Comparison of ENCODE assay signal across 9 mouse cellular contexts in genomic region chr5:130163670-130164069, GRCm38 (mm10). TPM values are rescaled to one million over a fixed set of nuclear protein-coding genes. Genes with fewer than 3 reads are reported as not detected.
DNase-seq lines count a peak whose midpoint lies in the region; ATAC-seq and TF ChIP-seq lines count a peak whose summit lies in the region.
"Had no signal": no experiment of that assay in that cellular context is flagged by ENCODE, and none has a peak within 500 bp of the region (broad histone marks: within the 10 kb centered on the region; RNA-seq: fewer than 3 reads in every experiment).

No protein-coding gene starts in this region.

- peak; percentile 88 for TF ChIP-seq CTCF in kidney, postnatal 0 days (IDR thresholded peaks at IDR 0.05; ENCODE audit: low read depth)

- no peak overlapping the region for H3K4me3 ChIP-seq in midbrain, embryonic 10.5 days
- H3K4me3 ChIP-seq in midbrain, embryonic 16.5 days (ENCODE audit: low read depth, low read length), result no peak overlapping the region
- H3K4me3 ChIP-seq in kidney, postnatal 0 days (replicated peaks; ENCODE audit: low read depth, low read length), result no peak overlapping the region
- no peak overlapping the region for H3K4me3 ChIP-seq in liver, embryonic 11.5 days (ENCODE audit: low read depth, low read length)
- H3K4me3 ChIP-seq: neural tube, embryonic 13.5 days had no signal

- H3K36me3 ChIP-seq in midbrain, embryonic 10.5 days, result no peaks in the 10 kb centered on the region
- H3K36me3 ChIP-seq in midbrain, embryonic 16.5 days (ENCODE audit: control insufficient read depth, insufficient read depth, low read length), result no peaks in the 10 kb centered on the region
- no peaks in the 10 kb centered on the region for H3K36me3 ChIP-seq in kidney, postnatal 0 days (ENCODE audit: insufficient read depth, low read length)
- H3K36me3 ChIP-seq in liver, embryonic 11.5 days (ENCODE audit: control insufficient read depth, insufficient read depth, low read length), result no peaks in the 10 kb centered on the region
- H3K36me3 ChIP-seq: neural tube, embryonic 13.5 days had no signal

- peak; percentile 62 for DNase-seq in midbrain, embryonic 10.5 days (ENCODE audit: low spot score)
- peak; percentile 76 for DNase-seq in c-Kit-positive CD71-negative TER-119-negative erythroid progenitor cells, embryonic 14.5 days (ENCODE audit: low read depth)
- peak; percentile 70 to 81 for DNase-seq in frontal cortex, postnatal 36 days (ENCODE audit: low spot score in 2 of 2)
- peak; percentile 82 for DNase-seq in kidney, postnatal 0 days (ENCODE audit: low spot score)
- peak; percentile 59 for DNase-seq in liver, embryonic 11.5 days (ENCODE audit: low spot score)
- peak; percentile 68 for DNase-seq in ovary, postnatal 36 days (ENCODE audit: low spot score)
- peak; percentile 34 to 76 for DNase-seq in thymus, postnatal 10 days (ENCODE audit: low spot score in 2 of 2)

- 4% methylated on average over 7 of the region's 7 CpGs for WGBS in midbrain, embryonic 10.5 days
- WGBS in midbrain, embryonic 16.5 days, result 4% methylated on average over 7 of the region's 7 CpGs
- WGBS in kidney, postnatal 0 days, result 3% methylated on average over 7 of the region's 7 CpGs
- WGBS in liver, embryonic 11.5 days, result 3% methylated on average over 7 of the region's 7 CpGs

- H3K4me2 ChIP-seq in midbrain, embryonic 16.5 days (ENCODE audit: low read length), result no peak overlapping the region
- no peak overlapping the region for H3K4me2 ChIP-seq in kidney, postnatal 0 days (ENCODE audit: low read length)
- no peak overlapping the region for H3K4me2 ChIP-seq in liver, embryonic 11.5 days
- H3K4me2 ChIP-seq: neural tube, embryonic 13.5 days had no signal

- H3K27me3 ChIP-seq in midbrain, embryonic 10.5 days (ENCODE audit: low read depth, poor library complexity, severe bottlenecking), result no peaks in the 10 kb centered on the region
- H3K27me3 ChIP-seq in midbrain, embryonic 16.5 days (ENCODE audit: control insufficient read depth, insufficient read depth, low read depth, low read length), result no peaks in the 10 kb centered on the region; the same call in 1 of the 2 replicates
- H3K27me3 ChIP-seq in kidney, postnatal 0 days (ENCODE audit: insufficient read depth, low read length), result no peaks in the 10 kb centered on the region
- H3K27me3 ChIP-seq in liver, embryonic 11.5 days (replicated peaks; ENCODE audit: control insufficient read depth, insufficient read depth, low read length), result no peaks in the 10 kb centered on the region
- H3K27me3 ChIP-seq: neural tube, embryonic 13.5 days had no signal

- no peak for ATAC-seq in midbrain, embryonic 16.5 days
- no peak for ATAC-seq in kidney, postnatal 0 days (replicated peaks; ENCODE audit: low FRiP score, low read depth)
- peak; percentile 60 for ATAC-seq in liver, embryonic 11.5 days (replicated peaks; ENCODE audit: low FRiP score)

- H3K27ac ChIP-seq in midbrain, embryonic 10.5 days (replicated peaks), result no peak overlapping the region
- H3K27ac ChIP-seq in midbrain, embryonic 16.5 days (ENCODE audit: low read length), result no peak overlapping the region
- no peak overlapping the region for H3K27ac ChIP-seq in kidney, postnatal 0 days
- no peak overlapping the region for H3K27ac ChIP-seq in liver, embryonic 11.5 days (ENCODE audit: low read depth, low read length)
- H3K27ac ChIP-seq: neural tube, embryonic 13.5 days had no signal

- H3K4me1 ChIP-seq in midbrain, embryonic 10.5 days, result no peaks in the 10 kb centered on the region
- H3K4me1 ChIP-seq in midbrain, embryonic 16.5 days (ENCODE audit: control insufficient read depth, insufficient read depth, low read length), result no peaks in the 10 kb centered on the region
- H3K4me1 ChIP-seq in kidney, postnatal 0 days (replicated peaks; ENCODE audit: insufficient read depth, low read length), result no peaks in the 10 kb centered on the region
- H3K4me1 ChIP-seq in liver, embryonic 11.5 days (replicated peaks; ENCODE audit: control insufficient read depth, insufficient read depth, low read length), result peaks cover 4% of the 10 kb centered on the region; the same call in 1 of the 2 replicates
- H3K4me1 ChIP-seq: neural tube, embryonic 13.5 days had no signal

- H3K9ac ChIP-seq in midbrain, embryonic 16.5 days (ENCODE audit: low read depth, low read length), result no peak overlapping the region
- H3K9ac ChIP-seq in kidney, postnatal 0 days (ENCODE audit: low read depth, low read length), result no peak overlapping the region
- no peak overlapping the region for H3K9ac ChIP-seq in liver, embryonic 11.5 days (ENCODE audit: low read depth, low read length)
- H3K9ac ChIP-seq: neural tube, embryonic 13.5 days had no signal

- H3K9me3 ChIP-seq in midbrain, embryonic 10.5 days (replicated peaks), result no peaks in the 10 kb centered on the region
- H3K9me3 ChIP-seq in midbrain, embryonic 16.5 days (replicated peaks; ENCODE audit: control insufficient read depth, low read length, poor library complexity, severe bottlenecking), result no peaks in the 10 kb centered on the region
- H3K9me3 ChIP-seq in kidney, postnatal 0 days (replicated peaks; ENCODE audit: low read length), result no peaks in the 10 kb centered on the region
- no peaks in the 10 kb centered on the region for H3K9me3 ChIP-seq in liver, embryonic 11.5 days (ENCODE audit: control insufficient read depth, low read length)
- H3K9me3 ChIP-seq: neural tube, embryonic 13.5 days had no signal

RNA-seq across cellular contexts. Expression of gene Rabgef1, which starts 7.9 kb away (rescaled TPM):
- 25.0 and 28.4 TPM in 2 replicates for polyA plus RNA-seq in midbrain, embryonic 10.5 days (2016; fragmentation: Nextera tagmentation; extraction: Ambion mirVana)
- polyA plus RNA-seq in midbrain, embryonic 16.5 days (2015; fragmentation: Nextera tagmentation; extraction: Ambion mirVana), result 46.7 and 48.7 TPM in 2 replicates
- polyA plus RNA-seq in kidney, postnatal 0 days (2015; fragmentation: Nextera tagmentation; extraction: Ambion mirVana), result 28.1 and 31.8 TPM in 2 replicates
- 39.6 and 41.1 TPM in 2 replicates for polyA plus RNA-seq in liver, embryonic 11.5 days (2014; fragmentation: Nextera tagmentation; extraction: Ambion mirVana)

RNA-seq across cellular contexts. Expression of gene Kctd7, which starts 19.0 kb away (rescaled TPM):
- polyA plus RNA-seq in midbrain, embryonic 10.5 days (2016; fragmentation: Nextera tagmentation; extraction: Ambion mirVana), result 6.3 and 7.2 TPM in 2 replicates
- 20.2 and 21.4 TPM in 2 replicates for polyA plus RNA-seq in midbrain, embryonic 16.5 days (2015; fragmentation: Nextera tagmentation; extraction: Ambion mirVana)
- polyA plus RNA-seq in kidney, postnatal 0 days (2015; fragmentation: Nextera tagmentation; extraction: Ambion mirVana), result 4.0 and 4.2 TPM in 2 replicates
- polyA plus RNA-seq in liver, embryonic 11.5 days (2014; fragmentation: Nextera tagmentation; extraction: Ambion mirVana), result 8.5 TPM in 2 replicates

RNA-seq across cellular contexts. Expression of gene Tmem248, which starts 53.2 kb away (rescaled TPM):
- polyA plus RNA-seq in midbrain, embryonic 10.5 days (2016; fragmentation: Nextera tagmentation; extraction: Ambion mirVana), result 37.0 and 37.5 TPM in 2 replicates
- 24.6 and 25.6 TPM in 2 replicates for polyA plus RNA-seq in midbrain, embryonic 16.5 days (2015; fragmentation: Nextera tagmentation; extraction: Ambion mirVana)
- 33.6 and 41.1 TPM in 2 replicates for polyA plus RNA-seq in kidney, postnatal 0 days (2015; fragmentation: Nextera tagmentation; extraction: Ambion mirVana)
- 43.3 and 49.0 TPM in 2 replicates for polyA plus RNA-seq in liver, embryonic 11.5 days (2014; fragmentation: Nextera tagmentation; extraction: Ambion mirVana)
